Mouse (Mus musculus) hindbrain, embryonic 16.5 days (tissue): ENCODE results near the gene Mob3b. TPM values are rescaled to one million over a fixed set of nuclear protein-coding genes. Genes with fewer than 3 reads are reported as not detected.

Experiments
- ATAC-seq: fragments of 200-750 bp; cut with Nextera tagmentation; 2 replicates; pipeline ENCODE4 v1.8.0; 2017; ENCODE audit warnings: moderate TSS enrichment, moderate library complexity
- H3K27ac ChIP-seq: fragments of 300-500 bp; sonication (generic); 2 replicates; pipeline ENCODE4 v1.5.1; 2014; ENCODE audit warnings: low read depth, mild to moderate bottlenecking, control low read depth, low read length, moderate library complexity
- H3K27me3 ChIP-seq: fragments of 300-500 bp; sonication (generic); replicated peaks from 2 replicates; pipeline ENCODE4 v1.6.1; 2014; ENCODE audit warnings: low read length; ENCODE audit not compliant: control insufficient read depth, insufficient read depth
- H3K36me3 ChIP-seq: fragments of 300-500 bp; sonication (generic); 2 replicates; pipeline ENCODE4 v1.6.1; 2014; ENCODE audit warnings: mild to moderate bottlenecking, low read length, moderate library complexity, mixed read lengths; ENCODE audit not compliant: control insufficient read depth, insufficient read depth
- H3K4me1 ChIP-seq: fragments of 300-500 bp; sonication (generic); 2 replicates; pipeline ENCODE4 v1.6.1; 2014; ENCODE audit warnings: low read depth, low read length; ENCODE audit not compliant: control insufficient read depth, insufficient read depth
- H3K4me2 ChIP-seq: fragments of 300-500 bp; sonication (generic); 2 replicates; pipeline ENCODE4 v1.6.1; 2014; ENCODE audit warnings: mild to moderate bottlenecking, low read length, control low read depth, moderate library complexity
- H3K4me3 ChIP-seq: fragments of 300-500 bp; sonication (generic); 2 replicates; pipeline ENCODE4 v1.5.1; 2014; ENCODE audit warnings: mild to moderate bottlenecking, low read length, control low read depth, moderate library complexity
- H3K9ac ChIP-seq: fragments of 300-500 bp; sonication (generic); 2 replicates; pipeline ENCODE4 v1.6.1; 2014; ENCODE audit warnings: low read depth, mild to moderate bottlenecking, control low read depth, low read length, moderate library complexity
- H3K9me3 ChIP-seq: fragments of 300-500 bp; sonication (generic); 2 replicates; pipeline ENCODE4 v1.6.1; 2014; ENCODE audit warnings: mild to moderate bottlenecking, low read length, moderate library complexity; ENCODE audit not compliant: control insufficient read depth
- WGBS: fragments of 180-500 bp; shearing (Covaris S2); extraction: QIAGEN DNeasy Blood & Tissue Kit; methylation state at CpG from one replicate; pipeline ENCODE4 v1.1.7; 2014; 5-methylcytosine and 5-hydroxymethylcytosine counted together
- polyA plus RNA-seq: library from polyadenylated mRNA; unstranded; fragments of >200 nt; fragmentation: Nextera tagmentation; extraction: Ambion mirVana; gene quantifications from 2 replicates; pipeline ENCODE4 v1.2.1, GENCODE M21; 2015

Mob3b gene
- 3.9 TPM in 2 replicates for polyA plus RNA-seq

- H3K4me2 ChIP-seq, result peak within 1 kb of the TSS; percentile 95
- H3K36me3 ChIP-seq, result no peaks in the 10 kb centered on the region
- no peaks in the 10 kb centered on the region for H3K9me3 ChIP-seq
- ATAC-seq, result peak; percentile 90
- H3K27ac ChIP-seq, result peak within 1 kb of the TSS; percentile 46
- peak within 1 kb of the TSS; percentile 53 for H3K4me3 ChIP-seq
- H3K4me1 ChIP-seq, result peaks cover 11% of the 10 kb centered on the region
- H3K9ac ChIP-seq, result peak within 1 kb of the TSS; percentile 70
- WGBS, result 1% methylated on average over 47 of the region's 50 CpGs
- no peaks in the 10 kb centered on the region for H3K27me3 ChIP-seq
Measured at GRCm38 (mm10) chr4:35156751-35157611, at the start of gene Mob3b. Gene Mob3b (minus strand): TSS chr4:35157484.

DNA sequence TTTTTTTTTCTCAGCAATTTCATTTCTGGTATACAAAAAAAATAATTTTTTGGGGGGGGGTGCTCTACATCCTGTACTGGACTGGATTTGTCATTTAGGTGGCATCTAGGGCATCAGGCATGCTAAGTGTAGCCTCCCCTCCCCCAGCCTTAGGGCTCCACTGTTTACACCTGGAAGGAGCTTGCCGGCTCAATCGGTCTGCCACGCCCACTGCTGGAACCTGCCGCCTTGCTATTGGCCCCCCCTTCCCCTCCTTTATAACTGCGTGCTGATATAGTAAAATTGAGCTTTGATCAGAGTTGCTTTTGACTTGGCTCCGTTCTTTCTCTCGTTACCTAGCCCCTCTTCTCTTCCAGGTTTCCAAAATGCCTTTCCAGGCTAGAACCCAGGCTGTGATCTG lies 47.4 kb upstream of the Mob3b start:
- H3K9ac ChIP-seq, result no peak overlapping the region
- WGBS, result 69% methylated on average over 7 of the region's 7 CpGs
- ATAC-seq, result no peak
- no peak overlapping the region for H3K4me2 ChIP-seq
- H3K4me1 ChIP-seq, result no peaks in the 10 kb centered on the region
- H3K27me3 ChIP-seq, result no peaks in the 10 kb centered on the region
- H3K36me3 ChIP-seq, result peaks cover 13% of the 10 kb centered on the region
- no peaks in the 10 kb centered on the region for H3K9me3 ChIP-seq
- H3K27ac ChIP-seq, result no peak overlapping the region
- H3K4me3 ChIP-seq, result no peak overlapping the region

DNA sequence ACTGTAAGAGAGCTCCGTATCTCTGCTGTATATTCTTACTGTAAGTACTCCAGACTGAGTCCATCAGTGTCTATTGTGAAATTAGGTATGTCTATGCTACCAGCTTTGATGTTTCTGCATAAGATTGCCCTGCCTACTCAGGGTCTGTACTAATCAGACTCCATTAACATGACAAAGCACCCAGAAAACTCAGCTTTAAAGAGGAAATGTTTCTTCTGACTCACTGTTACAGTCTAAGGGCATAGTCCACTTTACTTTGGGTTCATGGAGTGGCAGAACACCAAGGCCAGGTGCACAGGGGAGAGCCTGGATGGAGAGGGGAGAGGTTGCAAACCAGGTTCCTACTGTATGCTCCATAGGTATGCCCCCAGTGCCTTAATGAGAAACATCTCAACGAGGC lies 46.4 kb upstream of the Mob3b start:
- Histone ChIP-seq H3K4me3 (no peak overlapping the region), H3K36me3 (peaks cover 13% of the 10 kb centered on the region), H3K27ac (no peak overlapping the region), H3K27me3 (no peaks in the 10 kb centered on the region), H3K9me3 (no peaks in the 10 kb centered on the region), H3K4me2 (no peak overlapping the region), H3K4me1 (no peaks in the 10 kb centered on the region), H3K9ac (no peak overlapping the region)
- WGBS, result 93% methylated on average over 2 of the region's 2 CpGs
- ATAC-seq, result no peak

DNA sequence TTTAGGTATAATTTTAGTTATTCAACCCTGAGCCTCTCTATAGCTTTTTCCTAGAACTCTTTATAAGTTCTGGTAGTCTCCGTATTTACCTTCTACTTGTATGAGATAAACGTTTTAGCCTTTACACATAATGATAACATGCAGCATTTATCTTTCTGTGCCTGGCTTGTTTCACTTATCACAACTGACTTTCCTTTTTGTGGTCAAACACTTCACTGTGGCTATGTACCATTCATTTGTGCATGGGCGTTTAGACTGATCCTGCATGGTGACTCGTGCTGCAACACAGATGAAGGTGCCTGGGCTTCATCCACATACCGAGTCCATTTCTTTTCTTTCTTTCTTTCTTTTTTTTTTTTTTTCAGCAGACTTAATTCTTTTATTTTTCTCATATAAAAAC lies 44.4 kb upstream of the Mob3b start:
- Histone ChIP-seq H3K27ac (no peak overlapping the region), H3K36me3 (peaks cover 16% of the 10 kb centered on the region), H3K4me1 (no peaks in the 10 kb centered on the region), H3K9me3 (no peaks in the 10 kb centered on the region), H3K4me3 (no peak overlapping the region), H3K4me2 (no peak overlapping the region), H3K27me3 (no peaks in the 10 kb centered on the region), H3K9ac (no peak overlapping the region)
- WGBS, result 96% methylated on average over 5 of the region's 5 CpGs
- ATAC-seq, result no peak

- no peak overlapping the region for H3K4me2 ChIP-seq
- H3K4me1 ChIP-seq, result no peaks in the 10 kb centered on the region
- H3K36me3 ChIP-seq, result peaks cover 6% of the 10 kb centered on the region; the same call in 1 of the 2 replicates
- ATAC-seq, result peak; percentile 50; the same call in 1 of the 2 replicates
- no peaks in the 10 kb centered on the region for H3K9me3 ChIP-seq
- no peak overlapping the region for H3K9ac ChIP-seq
- no peak overlapping the region for H3K4me3 ChIP-seq
- H3K27me3 ChIP-seq, result no peaks in the 10 kb centered on the region
- 36% methylated on average over 7 of the region's 7 CpGs for WGBS
- no peak overlapping the region for H3K27ac ChIP-seq
Measured at GRCm38 (mm10) chr4:35192725-35193124, 35.4 kb upstream of the Mob3b start.

GRCm38 (mm10) chr4:35189794-35190193 lies 32.5 kb upstream of the Mob3b start:
- ATAC-seq, result no peak
- Histone ChIP-seq H3K9me3 (no peaks in the 10 kb centered on the region; the same call in 1 of the 2 replicates), H3K27ac (no peak overlapping the region), H3K4me2 (no peak overlapping the region), H3K4me1 (no peaks in the 10 kb centered on the region), H3K4me3 (no peak overlapping the region), H3K27me3 (no peaks in the 10 kb centered on the region), H3K36me3 (peaks cover 3% of the 10 kb centered on the region; the same call in 1 of the 2 replicates), H3K9ac (no peak overlapping the region)
- 69% methylated on average over 5 of the region's 5 CpGs for WGBS

DNA sequence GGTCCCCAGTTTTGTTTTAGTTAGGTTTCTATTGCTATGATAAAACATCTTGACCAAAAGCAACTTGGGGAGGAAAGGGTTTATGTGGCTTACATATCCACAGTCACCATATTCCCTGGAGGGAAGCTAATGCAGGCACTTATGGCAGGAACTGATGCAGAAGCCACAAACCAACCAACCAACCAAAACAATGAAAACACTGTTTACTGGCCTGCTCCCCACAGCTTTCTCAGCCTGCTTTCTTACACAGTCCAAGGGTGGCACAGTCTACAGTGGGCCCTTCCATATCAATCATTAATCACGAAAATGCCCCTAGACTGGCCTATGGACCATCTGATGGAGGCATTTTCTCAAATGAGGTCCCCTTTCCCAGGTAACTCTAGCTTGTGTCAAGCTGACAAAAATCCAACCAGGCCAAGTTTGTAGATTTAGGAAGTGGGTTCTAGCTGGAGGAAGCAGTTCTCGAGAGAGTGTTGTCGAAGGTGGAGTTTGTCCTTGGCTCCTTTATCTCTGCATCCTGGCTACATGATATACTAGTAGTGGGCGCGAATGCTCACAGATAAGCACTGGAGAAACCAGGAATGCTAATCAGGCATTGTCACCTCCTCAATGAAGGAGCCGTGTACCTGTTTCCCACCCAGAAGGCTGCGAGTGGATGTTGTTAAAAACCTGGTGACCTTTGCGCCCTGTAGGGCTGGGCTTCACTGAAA lies 30.5 kb upstream of the Mob3b start:
- no peak overlapping the region for H3K9ac ChIP-seq
- H3K4me2 ChIP-seq, result no peak overlapping the region
- no peaks in the 10 kb centered on the region for H3K27me3 ChIP-seq
- peaks cover 3% of the 10 kb centered on the region; the same call in 1 of the 2 replicates for H3K36me3 ChIP-seq
- H3K4me1 ChIP-seq, result no peaks in the 10 kb centered on the region
- H3K27ac ChIP-seq, result no peak overlapping the region
- no peak overlapping the region for H3K4me3 ChIP-seq
- WGBS, result 96% methylated on average over 8 of the region's 8 CpGs
- ATAC-seq, result no peak
- H3K9me3 ChIP-seq, result no peaks in the 10 kb centered on the region; the same call in 1 of the 2 replicates

GRCm38 (mm10) chr4:35177926-35178645 lies 20.8 kb upstream of the Mob3b start:
- Histone ChIP-seq H3K4me1 (no peaks in the 10 kb centered on the region), H3K4me3 (no peak overlapping the region), H3K4me2 (no peak overlapping the region), H3K27me3 (no peaks in the 10 kb centered on the region), H3K9me3 (no peaks in the 10 kb centered on the region), H3K36me3 (no peaks in the 10 kb centered on the region), H3K9ac (no peak overlapping the region), H3K27ac (no peak overlapping the region)
- 0 out of 2 replicates have a peak, but pooled peaks have one; percentile 34 for ATAC-seq
- WGBS, result 66% methylated on average over 12 of the region's 12 CpGs
